Mouse (Mus musculus) forebrain, embryonic 11.5 days (tissue): ENCODE data around the gene Sstr5. TPM values are rescaled to one million over a fixed set of nuclear protein-coding genes. Genes with fewer than 3 reads are reported as not detected.

ENCODE experiments used
- ATAC-seq: fragments of 200-750 bp; cut with Nextera tagmentation; replicated peaks from 2 replicates; pipeline ENCODE4 v1.8.0; 2017; ENCODE audit warnings: moderate TSS enrichment; ENCODE audit not compliant: low FRiP score
- DNase-seq: peaks from one replicate; pipeline ENCODE4 v3.0.0-alpha.2; 2017; ENCODE audit warnings: low spot score
- H3K27ac ChIP-seq: fragments of 300-500 bp; sonication (generic); 2 replicates; pipeline ENCODE4 v1.5.1; 2014; ENCODE audit warnings: low read depth, low read length
- H3K27me3 ChIP-seq: fragments of 300-500 bp; sonication (generic); 2 replicates; pipeline ENCODE4 v1.6.1; 2014; ENCODE audit warnings: mild to moderate bottlenecking, low read length, mixed read lengths; ENCODE audit not compliant: control insufficient read depth, insufficient read depth
- H3K36me3 ChIP-seq: fragments of 300-500 bp; sonication (generic); 2 replicates; pipeline ENCODE4 v1.6.1; 2014; ENCODE audit warnings: mild to moderate bottlenecking, low read length, moderate library complexity, mixed read lengths; ENCODE audit not compliant: control insufficient read depth, insufficient read depth
- H3K4me1 ChIP-seq: fragments of 300-500 bp; sonication (generic); replicated peaks from 2 replicates; pipeline ENCODE4 v1.6.1; 2014; ENCODE audit warnings: low read length, mixed read lengths; ENCODE audit not compliant: control insufficient read depth, insufficient read depth
- H3K4me2 ChIP-seq: fragments of 300-500 bp; sonication (generic); 2 replicates; pipeline ENCODE4 v1.6.1; 2014; ENCODE audit warnings: low read depth, mild to moderate bottlenecking, low read length, moderate library complexity, mixed read lengths; ENCODE audit not compliant: severe bottlenecking
- H3K4me3 ChIP-seq: fragments of 300-500 bp; sonication (generic); 2 replicates; pipeline ENCODE4 v1.5.1; 2014; ENCODE audit warnings: low read depth, low read length
- H3K9ac ChIP-seq: fragments of 300-500 bp; sonication (generic); 2 replicates; pipeline ENCODE4 v1.6.1; 2014; ENCODE audit warnings: low read length
- H3K9me3 ChIP-seq: fragments of 300-500 bp; sonication (generic); 2 replicates; pipeline ENCODE4 v1.6.1; 2016; ENCODE audit warnings: low read length, mixed read lengths; ENCODE audit not compliant: control insufficient read depth
- WGBS: fragments of 180-500 bp; shearing (Covaris S2); extraction: QIAGEN DNeasy Blood & Tissue Kit; methylation state at CpG from one replicate; pipeline ENCODE4 v1.1.7; 2014; 5-methylcytosine and 5-hydroxymethylcytosine counted together
- polyA plus RNA-seq: library from polyadenylated mRNA; unstranded; fragments of >200 nt; fragmentation: Nextera tagmentation; extraction: Ambion mirVana; gene quantifications from 2 replicates; pipeline ENCODE4 v1.2.1, GENCODE M21; 2014

The Sstr5 gene
- polyA plus RNA-seq, 1 experiment from 2014 or later, result not detected

GRCm38 (mm10) chr17:25518144-25518543, 21.1 kb upstream of the Sstr5 start:
- Histone ChIP-seq H3K36me3 (no peaks in the 10 kb centered on the region), H3K9ac (no peak overlapping the region), H3K4me1 (no peaks in the 10 kb centered on the region), H3K27me3 (no peaks in the 10 kb centered on the region), H3K27ac (no peak overlapping the region), H3K9me3 (no peaks in the 10 kb centered on the region), H3K4me3 (no peak overlapping the region), H3K4me2 (no peak overlapping the region)
- ATAC-seq (no peak), DNase-seq (no peak)
- WGBS, result 83% methylated on average over 17 of the region's 17 CpGs

DNA sequence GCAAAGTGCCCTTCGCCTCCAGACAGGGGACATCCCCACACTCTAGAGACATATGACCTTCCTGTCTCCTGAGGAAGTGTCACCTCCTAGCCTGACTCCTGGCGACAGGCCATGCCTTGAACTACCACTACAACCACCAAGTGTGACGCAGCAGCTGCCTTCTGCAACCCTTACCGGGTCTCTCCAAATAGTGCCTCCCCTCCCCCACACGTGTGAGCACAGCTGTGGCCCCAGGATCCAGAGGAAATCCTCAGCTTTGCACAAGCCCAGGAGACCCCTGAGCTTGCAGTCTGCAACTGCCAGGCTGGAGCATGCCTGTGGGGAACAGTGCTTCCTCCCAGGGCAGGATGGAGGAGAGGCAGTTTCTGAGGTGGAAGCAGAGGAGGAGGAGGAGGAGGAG, 19.2 kb upstream of the Sstr5 start:
- no peak overlapping the region for H3K9ac ChIP-seq
- WGBS, result 44% methylated on average over 5 of the region's 5 CpGs
- H3K27ac ChIP-seq, result no peak overlapping the region
- DNase-seq (no peak), ATAC-seq (no peak)
- H3K27me3 ChIP-seq, result no peaks in the 10 kb centered on the region
- no peaks in the 10 kb centered on the region for H3K36me3 ChIP-seq
- H3K4me1 ChIP-seq, result no peaks in the 10 kb centered on the region
- H3K4me3 ChIP-seq, result no peak overlapping the region
- H3K9me3 ChIP-seq, result no peaks in the 10 kb centered on the region
- no peak overlapping the region for H3K4me2 ChIP-seq

DNA sequence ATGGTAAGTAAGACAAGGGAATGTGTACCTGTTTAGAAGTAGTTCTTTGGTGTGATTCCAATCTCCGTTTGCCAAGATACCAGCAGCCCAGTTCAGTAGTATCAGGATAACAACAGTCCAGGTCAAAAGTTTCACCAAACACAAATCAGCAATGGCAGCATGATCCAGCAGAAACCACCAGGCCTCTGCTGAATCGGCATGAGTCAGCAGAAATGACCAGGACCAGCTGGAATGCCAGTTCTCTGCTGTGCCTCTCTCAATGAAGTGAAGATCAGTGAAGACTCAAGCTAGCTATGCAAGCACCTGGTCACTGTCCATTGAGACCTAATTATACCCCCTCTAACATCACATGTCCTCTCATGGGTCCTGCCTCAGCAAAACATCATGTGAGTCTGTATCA, 17.0 kb upstream of the Sstr5 start:
- DNase-seq (no peak), ATAC-seq (no peak)
- H3K27me3 ChIP-seq, result no peaks in the 10 kb centered on the region
- no peaks in the 10 kb centered on the region for H3K36me3 ChIP-seq
- H3K4me2 ChIP-seq, result no peak overlapping the region
- no peak overlapping the region for H3K4me3 ChIP-seq
- H3K4me1 ChIP-seq, result no peaks in the 10 kb centered on the region
- no peak overlapping the region for H3K27ac ChIP-seq
- 98% methylated on average over 2 of the region's 2 CpGs for WGBS
- no peak overlapping the region for H3K9ac ChIP-seq
- no peaks in the 10 kb centered on the region for H3K9me3 ChIP-seq

DNA sequence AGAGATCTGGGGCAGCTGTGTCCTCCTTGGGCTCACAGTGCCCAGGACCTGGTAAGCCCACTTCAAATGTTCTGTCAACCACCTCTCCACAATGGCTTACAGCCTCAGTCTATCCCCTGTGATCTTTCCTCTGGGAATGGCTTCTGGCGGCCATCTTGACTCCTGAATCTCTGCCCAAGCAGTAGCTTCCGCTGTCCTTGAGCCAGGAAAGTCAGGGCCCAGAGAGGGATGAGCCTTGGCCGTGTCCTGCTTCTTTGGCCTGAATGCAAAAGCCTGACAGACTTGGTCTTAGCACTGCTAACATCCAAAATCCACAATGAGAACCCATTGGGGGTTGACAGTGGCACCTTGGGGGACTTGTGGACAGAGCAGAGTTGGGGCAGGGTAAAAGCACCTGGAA, 14.8 kb upstream of the Sstr5 start:
- Histone ChIP-seq H3K4me1 (no peaks in the 10 kb centered on the region), H3K9me3 (no peaks in the 10 kb centered on the region), H3K36me3 (no peaks in the 10 kb centered on the region), H3K4me2 (no peak overlapping the region), H3K27me3 (no peaks in the 10 kb centered on the region), H3K4me3 (no peak overlapping the region), H3K9ac (no peak overlapping the region), H3K27ac (no peak overlapping the region)
- ATAC-seq (no peak), DNase-seq (no peak)
- 81% methylated on average over 3 of the region's 3 CpGs for WGBS

DNA sequence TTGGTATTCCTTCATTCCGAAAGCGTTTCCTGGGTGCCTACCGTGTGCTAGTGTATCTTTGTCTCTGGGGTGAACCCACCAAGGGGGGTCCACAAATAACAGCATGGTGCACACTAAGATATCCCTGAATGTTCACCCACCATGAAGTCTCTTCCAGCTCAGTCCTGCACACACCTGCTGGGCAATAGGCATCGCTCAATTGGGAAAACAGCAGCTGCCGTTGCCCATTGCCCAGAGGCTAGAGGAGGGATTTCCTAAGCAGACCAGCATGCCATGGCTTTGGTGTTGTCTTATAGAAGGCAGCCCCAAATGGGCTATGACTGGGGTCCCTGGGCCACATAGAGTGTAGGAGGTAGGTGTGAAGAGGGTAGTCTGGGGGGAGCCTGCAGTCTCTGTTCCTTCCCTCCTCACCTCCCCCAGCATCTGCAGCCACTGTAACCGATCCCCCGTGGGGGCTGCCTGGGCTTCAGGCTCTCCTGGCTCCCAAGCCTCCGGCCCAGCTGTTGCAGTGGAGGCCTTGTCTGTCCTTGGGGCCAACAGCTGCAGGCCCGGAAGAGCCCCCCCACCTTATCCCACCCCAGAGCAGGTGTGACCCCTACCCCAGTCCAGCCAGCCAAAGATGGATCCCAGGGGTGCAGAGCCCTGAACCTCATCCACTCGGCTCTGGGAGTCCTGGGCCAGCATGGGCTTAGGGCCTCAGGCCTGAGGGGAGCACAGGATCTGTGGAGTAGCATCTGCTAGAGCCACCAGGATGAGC, 13.2 kb upstream of the Sstr5 start:
- Histone ChIP-seq H3K27ac (no peak overlapping the region), H3K4me3 (no peak overlapping the region), H3K36me3 (no peaks in the 10 kb centered on the region), H3K27me3 (no peaks in the 10 kb centered on the region), H3K9me3 (no peaks in the 10 kb centered on the region), H3K4me1 (no peaks in the 10 kb centered on the region), H3K4me2 (no peak overlapping the region), H3K9ac (no peak overlapping the region)
- DNase-seq, result no peak
- WGBS, result 82% methylated on average over 9 of the region's 10 CpGs
- ATAC-seq, result no peak

- 61% methylated on average over 7 of the region's 7 CpGs for WGBS
- Histone ChIP-seq H3K9ac (no peak overlapping the region), H3K4me3 (no peak overlapping the region), H3K4me1 (no peaks in the 10 kb centered on the region), H3K27ac (no peak overlapping the region), H3K4me2 (no peak overlapping the region), H3K27me3 (no peaks in the 10 kb centered on the region), H3K36me3 (no peaks in the 10 kb centered on the region), H3K9me3 (no peaks in the 10 kb centered on the region)
- ATAC-seq (no peak), DNase-seq (peak; percentile 73)
Observed at GRCm38 (mm10) chr17:25508860-25509577, 11.9 kb upstream of the Sstr5 start.

GRCm38 (mm10) chr17:25507799-25508198, 10.7 kb upstream of the Sstr5 start:
- no peak overlapping the region for H3K4me3 ChIP-seq
- no peaks in the 10 kb centered on the region for H3K27me3 ChIP-seq
- no peaks in the 10 kb centered on the region for H3K4me1 ChIP-seq
- H3K27ac ChIP-seq, result no peak overlapping the region
- H3K36me3 ChIP-seq, result no peaks in the 10 kb centered on the region
- H3K4me2 ChIP-seq, result no peak overlapping the region
- no peak overlapping the region for H3K9ac ChIP-seq
- H3K9me3 ChIP-seq, result no peaks in the 10 kb centered on the region
- ATAC-seq, result no peak
- peak; percentile 84 for DNase-seq
- WGBS, result 28% methylated on average over 3 of the region's 3 CpGs

DNA sequence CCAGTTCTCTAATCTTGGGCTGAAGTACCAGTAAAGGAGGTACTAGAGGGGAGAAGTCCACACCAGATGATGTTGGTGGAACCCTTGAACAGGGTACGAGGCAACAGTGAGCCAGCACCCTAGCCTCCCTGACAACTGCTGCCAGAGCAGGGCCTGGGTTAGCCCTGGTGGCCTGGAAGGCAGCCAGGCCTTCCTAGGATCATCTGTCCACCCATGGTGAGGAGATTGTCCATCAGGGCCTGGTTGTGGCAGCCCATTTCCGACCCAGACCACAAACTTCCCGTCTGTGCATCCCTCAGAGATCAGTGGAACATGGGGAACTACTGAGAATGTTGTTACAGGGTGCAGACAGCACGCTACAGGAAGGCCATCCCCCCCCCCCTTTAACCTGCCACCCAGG, 5.5 kb upstream of the Sstr5 start:
- Histone ChIP-seq H3K36me3 (no peaks in the 10 kb centered on the region), H3K9ac (no peak overlapping the region), H3K4me2 (no peak overlapping the region), H3K4me3 (no peak overlapping the region), H3K27me3 (peaks cover 2% of the 10 kb centered on the region), H3K9me3 (no peaks in the 10 kb centered on the region), H3K27ac (no peak overlapping the region), H3K4me1 (no peaks in the 10 kb centered on the region)
- no peak for DNase-seq
- WGBS, result 74% methylated on average over 4 of the region's 4 CpGs
- no peak for ATAC-seq

DNA sequence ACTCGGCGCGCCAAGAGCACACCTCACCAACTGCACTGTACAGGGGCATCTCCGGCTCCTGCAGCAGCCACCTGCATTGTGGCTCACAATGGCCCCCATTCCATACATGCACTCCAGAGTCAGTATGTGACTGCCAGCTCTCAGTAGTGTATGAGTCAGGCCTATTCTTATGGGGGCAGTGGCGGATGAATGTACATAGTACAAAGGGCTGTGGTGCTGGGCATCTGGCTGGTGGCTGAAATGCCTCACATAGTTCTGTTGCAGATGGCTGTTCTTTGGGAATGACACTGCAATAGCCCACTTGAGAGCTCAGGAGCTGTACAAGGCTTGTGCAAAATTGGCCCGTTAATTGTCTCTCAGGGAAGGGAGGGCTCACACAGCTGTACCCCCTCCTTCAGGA, 15.0 kb downstream of the Sstr5 start:
- no peaks in the 10 kb centered on the region for H3K36me3 ChIP-seq
- H3K4me3 ChIP-seq, result no peak overlapping the region
- no peak for ATAC-seq
- H3K27ac ChIP-seq, result no peak overlapping the region
- H3K9ac ChIP-seq, result no peak overlapping the region
- no peaks in the 10 kb centered on the region for H3K9me3 ChIP-seq
- DNase-seq, result no peak
- H3K4me1 ChIP-seq, result no peaks in the 10 kb centered on the region
- H3K27me3 ChIP-seq, result no peaks in the 10 kb centered on the region
- 88% methylated on average over 6 of the region's 6 CpGs for WGBS
- H3K4me2 ChIP-seq, result no peak overlapping the region
